Mouse (Mus musculus): ENCODE data around the gene Tesmin.

- TF ChIP-seq POLR2A (IDR thresholded peaks at IDR 0.05; ENCODE audit: borderline replicate concordance, control insufficient read depth, low read depth, low read length) = no peak
- no peak for TF ChIP-seq CTCF (IDR thresholded peaks at IDR 0.05; ENCODE audit: control insufficient read depth, insufficient read depth, low read length)
These were observed 47.6 kb upstream of the Tesmin start for GRCm38 (mm10) chr19:3341021-3341420.

Data from bone marrow, adult 2 months (tissue).